Mouse (Mus musculus): Measurements from ENCODE around the gene Arsb. TPM values are rescaled to one million over a fixed set of nuclear protein-coding genes. Genes with fewer than 3 reads are reported as not detected.

The Arsb gene
- total RNA-seq, 2 experiments from 2014 or later = 3.4 to 3.5 TPM

GRCm38 (mm10) chr13:93912326-93912915 lies 141.0 kb downstream of the Arsb start:
- DNase-seq = no peak
- intact Hi-C loops (cut with DNase I) = no loop called here

GRCm38 (mm10) chr13:93914206-93914605 lies 142.8 kb downstream of the Arsb start:
- no peak for DNase-seq
- intact Hi-C loops (cut with DNase I) = no loop called here

DNA sequence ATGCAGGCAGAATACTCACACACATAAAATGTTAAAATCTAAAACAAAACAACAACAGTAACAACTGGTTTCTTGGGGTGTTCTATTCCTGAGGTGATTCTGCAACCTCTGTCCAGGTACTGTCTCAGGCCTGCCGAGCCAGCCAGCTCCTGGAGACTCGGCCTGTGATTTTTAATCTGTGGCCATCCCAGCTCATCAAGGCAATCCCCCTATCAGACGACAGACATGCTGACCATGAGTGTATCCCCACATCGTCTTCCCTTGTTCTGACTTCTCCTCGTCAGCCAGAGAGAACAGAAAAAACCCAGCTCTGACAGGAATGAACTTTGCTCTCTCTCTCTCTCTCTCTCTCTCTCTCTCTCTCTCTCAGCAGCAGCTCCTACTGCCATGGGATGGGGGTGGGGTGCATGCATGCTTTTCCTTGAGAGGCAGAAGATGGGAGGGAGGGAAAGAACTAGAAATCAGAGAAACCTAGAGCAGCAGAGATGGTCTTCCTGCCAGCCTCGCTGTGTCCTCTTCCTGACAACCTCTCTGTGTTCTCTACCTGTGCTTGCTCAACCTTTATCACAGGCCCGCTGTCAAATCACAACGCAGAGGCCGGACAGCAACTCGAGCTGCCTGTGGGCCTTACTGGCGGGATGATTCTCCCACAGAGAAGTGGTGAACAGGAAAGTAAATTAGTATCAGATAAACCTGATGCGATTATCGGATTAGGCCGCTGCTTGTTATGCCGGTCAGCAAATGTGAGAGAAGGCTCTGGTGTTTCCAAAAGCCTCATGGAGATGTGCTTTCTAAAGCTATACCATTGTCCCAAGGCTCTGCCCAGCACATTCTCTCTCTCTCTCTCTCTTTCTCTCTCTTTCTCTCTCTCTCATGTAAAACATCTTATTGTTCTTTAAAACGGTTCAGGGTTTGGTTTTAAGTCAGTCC lies 144.5 kb downstream of the Arsb start:
- intact Hi-C loops (cut with DNase I) = no loop called here
- DNase-seq = no peak

- intact Hi-C loops (cut with DNase I) = no loop called here
- no peak for DNase-seq
These were observed 148.1 kb downstream of the Arsb start for GRCm38 (mm10) chr13:93919536-93919935.

DNA sequence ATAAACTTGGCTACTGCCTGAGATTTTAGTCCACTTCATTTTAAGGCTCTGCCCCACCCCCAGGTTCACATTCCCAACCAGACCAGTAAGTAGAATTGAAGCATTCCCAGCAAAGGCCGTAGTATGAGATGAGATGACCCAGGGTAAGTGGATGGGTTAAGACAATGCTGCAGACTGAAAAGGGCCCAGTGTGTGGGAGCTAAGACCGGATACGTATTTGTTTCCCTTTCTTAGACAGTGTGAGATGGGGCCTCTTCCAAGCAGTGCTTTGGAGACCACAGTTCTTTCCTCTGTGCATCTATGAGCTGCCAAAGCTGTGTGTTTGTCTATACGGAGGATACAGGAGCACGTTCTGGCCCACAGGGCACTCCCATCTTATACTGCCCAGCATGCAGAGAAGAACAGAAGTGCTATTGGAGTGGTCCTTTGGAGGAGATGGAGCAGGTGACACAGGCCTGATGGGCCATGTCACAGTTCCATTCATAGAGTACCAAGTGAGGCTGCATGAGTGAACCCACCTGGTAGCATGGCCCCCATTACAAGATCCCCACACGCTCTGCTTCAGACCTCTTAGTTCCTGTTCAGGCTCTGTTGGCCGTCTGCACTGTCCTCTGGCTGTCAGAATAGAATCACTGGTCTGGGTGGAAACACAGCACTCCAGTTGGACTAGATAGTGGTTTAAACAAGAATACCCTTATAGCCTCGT lies 148.8 kb downstream of the Arsb start:
- no peak for DNase-seq
- intact Hi-C loops (cut with DNase I) = no loop called here

DNA sequence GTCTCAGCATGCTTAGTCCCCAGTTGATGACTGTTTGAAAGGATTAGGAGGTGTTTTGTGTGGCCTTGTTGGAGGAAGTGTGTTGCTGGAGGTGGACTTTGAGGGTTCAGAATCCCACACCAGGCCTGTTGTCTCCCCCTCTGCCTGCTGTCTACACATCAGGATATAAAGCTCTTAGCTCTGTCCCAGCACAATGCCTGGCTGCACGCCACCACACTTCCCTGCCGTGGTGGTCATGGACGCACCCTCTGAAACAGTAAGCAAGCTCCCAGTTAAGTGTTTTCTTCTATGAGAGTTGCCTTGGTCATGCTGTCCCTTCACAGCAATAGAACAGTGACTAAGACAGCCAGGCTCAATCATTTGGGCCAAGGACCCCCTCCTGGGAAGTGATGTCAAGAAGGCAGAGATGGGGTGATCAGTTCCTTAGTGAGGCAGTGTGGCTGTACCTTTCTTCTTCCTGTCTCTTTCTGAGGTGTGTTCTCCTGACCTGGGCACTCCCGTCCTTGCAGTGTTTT lies 149.4 kb downstream of the Arsb start:
- intact Hi-C loops (cut with DNase I) = no loop called here
- no peak for DNase-seq

DNA sequence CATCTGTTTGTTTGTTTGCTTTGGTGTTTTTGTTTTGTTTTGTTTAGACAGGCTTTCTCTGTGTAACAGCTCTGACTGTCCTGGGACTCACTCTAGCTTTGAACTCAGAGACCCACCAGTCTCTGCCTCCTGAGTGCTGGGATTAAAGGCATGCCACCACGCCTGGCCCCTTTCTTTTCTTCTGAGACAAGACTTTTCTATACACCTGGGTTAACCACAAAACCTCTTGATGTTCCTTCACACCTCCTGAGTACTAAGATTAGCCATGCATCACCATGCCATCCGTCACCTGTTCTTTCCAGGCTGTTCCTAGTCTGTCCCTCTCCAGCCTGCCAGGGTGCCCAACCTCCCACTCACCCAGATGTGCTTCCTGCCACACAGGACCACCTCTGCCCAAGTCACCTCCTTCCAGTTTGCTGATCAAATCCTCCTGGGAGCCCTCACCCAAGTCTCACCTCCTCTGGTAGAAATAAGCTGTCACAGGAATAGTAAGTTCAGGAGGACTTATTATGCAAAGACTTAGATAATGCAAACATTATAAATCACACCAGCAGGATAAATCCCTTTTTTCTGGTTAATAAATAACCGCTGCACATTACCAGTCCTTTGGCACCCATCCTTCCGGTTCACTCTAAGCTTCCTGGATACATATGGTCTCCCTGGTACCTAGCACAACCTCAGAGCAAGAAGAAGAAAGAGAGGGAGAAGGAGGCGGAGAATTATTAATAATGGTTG lies 150.6 kb downstream of the Arsb start:
- intact Hi-C loops (cut with DNase I) = no loop called here

DNA sequence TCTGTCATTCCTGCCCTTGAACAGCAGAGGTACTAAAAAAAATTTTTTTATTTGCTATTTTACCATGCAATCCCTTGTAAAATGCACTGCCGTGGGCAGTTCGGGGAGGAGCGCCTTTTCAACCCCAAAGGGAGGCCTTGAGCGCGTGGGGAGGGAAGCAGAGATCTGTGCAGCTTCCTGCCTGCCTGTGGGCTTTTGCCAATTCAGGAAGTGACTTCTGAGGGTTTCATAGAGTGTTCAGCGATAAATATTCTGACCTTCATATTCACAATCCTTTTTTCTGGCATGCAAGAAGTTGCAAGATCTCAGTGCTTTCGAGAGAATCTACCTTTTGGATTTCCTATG lies 151.1 kb downstream of the Arsb start:
- no peak for DNase-seq

More for the DNA sequence above, 150.6 kb downstream of the Arsb start:
- DNase-seq = no peak

DNA sequence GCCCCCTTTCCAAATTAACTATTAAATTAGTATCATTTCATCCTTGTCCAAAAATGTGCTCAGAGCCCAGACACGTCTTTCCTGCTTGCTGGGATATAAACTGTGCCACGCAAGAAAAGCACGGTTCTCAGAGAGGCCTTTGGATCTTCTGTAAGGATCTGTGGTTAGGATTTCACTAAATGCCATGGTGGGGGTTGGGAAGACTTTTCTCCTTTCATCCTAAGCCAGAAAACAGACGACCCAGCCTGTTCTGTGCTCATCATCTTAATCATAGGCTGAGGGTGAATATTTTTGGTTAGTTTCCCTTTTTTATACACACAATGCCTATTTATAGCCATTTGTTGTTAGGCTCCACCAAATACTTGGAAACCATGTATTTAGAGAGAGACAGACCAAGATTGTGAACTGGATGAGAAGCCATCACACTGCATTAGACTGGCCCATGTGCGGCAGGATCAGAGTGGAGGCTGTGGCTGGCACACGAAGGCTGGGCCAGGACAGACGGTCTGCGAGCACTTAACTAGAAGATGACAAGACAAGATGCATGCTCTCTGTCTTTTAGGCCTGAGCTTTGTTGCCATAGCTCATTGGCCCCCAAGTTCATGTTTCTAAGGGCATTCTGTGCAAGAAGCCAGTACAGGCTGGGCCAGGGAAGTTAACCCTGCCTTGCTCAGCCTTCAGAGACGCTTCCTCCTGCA lies 153.5 kb downstream of the Arsb start:
- intact Hi-C loops (cut with DNase I) = no loop called here
- no peak for DNase-seq

More for the DNA sequence above, 151.1 kb downstream of the Arsb start:
- intact Hi-C loops (cut with DNase I) = no loop called here

- intact Hi-C loops (cut with DNase I) = no loop called here
- DNase-seq = no peak
These were observed 159.3 kb downstream of the Arsb start for GRCm38 (mm10) chr13:93930561-93931340.

DNA sequence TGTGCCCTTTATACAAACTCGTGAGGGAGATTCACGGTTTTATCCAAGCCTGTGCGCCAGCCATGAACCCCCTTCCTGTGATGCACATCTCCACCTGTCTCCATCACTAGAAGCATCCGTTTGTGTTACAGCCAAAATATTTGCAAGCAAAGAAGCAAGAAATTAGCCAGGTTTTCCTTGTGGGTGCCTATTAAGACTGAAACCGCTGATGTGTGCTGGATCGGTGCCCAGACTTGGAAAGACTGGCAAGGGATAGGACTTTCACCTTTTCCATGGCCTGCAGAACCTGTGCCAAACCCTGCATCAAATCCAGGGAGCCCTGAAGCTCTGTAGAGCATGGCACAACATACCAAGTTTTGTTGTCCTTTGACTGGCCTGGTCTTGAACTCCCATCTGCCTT lies 165.0 kb downstream of the Arsb start:
- DNase-seq = no peak
- intact Hi-C loops (cut with DNase I) = no loop called here

GRCm38 (mm10) chr13:93938118-93938517 lies 166.7 kb downstream of the Arsb start:
- intact Hi-C loops (cut with DNase I) = no loop called here
- DNase-seq = no peak

- DNase-seq = peak in 1 of 2 experiments; percentile 33
- intact Hi-C loops (cut with DNase I) = no loop called here
These were observed 168.1 kb downstream of the Arsb start for GRCm38 (mm10) chr13:93939363-93940127.

- DNase-seq = peak in 1 of 2 experiments; percentile 18
These were observed 169.5 kb downstream of the Arsb start for GRCm38 (mm10) chr13:93940742-93941531.

DNA sequence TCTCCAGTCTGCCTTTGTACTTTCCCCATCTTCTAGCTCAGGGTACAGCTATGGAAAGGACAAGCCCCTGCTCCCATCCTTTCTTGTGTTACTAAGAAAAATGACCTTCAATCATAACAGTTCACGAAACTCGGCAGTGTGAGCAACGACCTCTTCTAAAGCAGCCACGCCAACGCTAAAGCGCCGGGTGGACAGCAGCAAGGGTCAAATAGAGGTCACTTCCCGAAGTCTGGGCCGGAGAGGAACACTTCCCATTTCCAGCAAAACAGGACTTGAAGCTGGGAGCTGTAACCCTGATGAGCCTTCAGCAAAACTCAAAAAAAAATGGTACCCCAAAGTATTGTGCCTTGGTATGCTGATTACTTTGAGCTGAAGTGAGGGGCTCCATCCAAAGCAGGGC lies 179.6 kb downstream of the Arsb start:
- intact Hi-C loops (cut with DNase I) = no loop called here
- DNase-seq = no peak

More at GRCm38 (mm10) chr13:93940742-93941531, 169.5 kb downstream of the Arsb start:
- intact Hi-C loops (cut with DNase I) = no loop called here

DNA sequence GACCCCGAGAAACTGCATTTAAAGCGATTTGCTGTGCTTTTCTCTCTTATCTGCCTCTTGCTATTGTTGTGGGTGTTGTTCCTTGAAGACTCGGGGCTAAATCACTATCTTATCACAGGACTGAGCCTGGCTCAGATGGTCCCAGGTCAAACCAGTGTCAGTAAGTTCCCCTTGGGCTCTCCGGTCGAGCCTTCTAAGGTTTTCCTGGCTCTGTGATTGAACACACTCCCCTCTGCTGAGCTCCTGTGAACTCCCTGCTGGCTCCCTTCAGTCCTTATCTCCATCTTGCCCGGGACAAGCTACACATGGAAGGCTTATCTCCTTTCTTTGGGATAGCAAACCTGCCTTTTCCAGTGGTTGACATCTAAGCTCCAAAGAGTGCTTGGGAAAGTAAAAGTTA lies 180.1 kb downstream of the Arsb start:
- DNase-seq = no peak
- intact Hi-C loops (cut with DNase I) = no loop called here

DNA sequence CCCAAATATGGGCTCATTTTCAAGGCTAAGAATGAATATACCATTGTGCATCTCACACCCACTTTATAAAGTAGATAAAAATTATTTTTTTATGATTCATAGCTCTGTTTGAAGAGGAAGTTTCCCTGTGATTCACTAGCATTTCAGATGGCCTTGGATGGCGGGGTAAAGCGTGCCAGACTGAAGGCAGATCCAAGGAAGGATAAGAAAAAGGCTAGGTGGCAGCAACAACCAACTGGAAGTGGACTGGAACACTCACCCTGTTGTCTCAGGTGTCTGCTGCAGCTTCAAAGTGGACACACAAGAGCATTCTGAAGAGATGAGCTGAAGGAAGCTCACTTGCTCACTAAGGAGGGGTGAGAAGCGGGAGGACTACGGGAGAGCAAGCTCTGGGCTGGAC lies 181.0 kb downstream of the Arsb start:
- DNase-seq = no peak
- intact Hi-C loops (cut with DNase I) = no loop called here

DNA sequence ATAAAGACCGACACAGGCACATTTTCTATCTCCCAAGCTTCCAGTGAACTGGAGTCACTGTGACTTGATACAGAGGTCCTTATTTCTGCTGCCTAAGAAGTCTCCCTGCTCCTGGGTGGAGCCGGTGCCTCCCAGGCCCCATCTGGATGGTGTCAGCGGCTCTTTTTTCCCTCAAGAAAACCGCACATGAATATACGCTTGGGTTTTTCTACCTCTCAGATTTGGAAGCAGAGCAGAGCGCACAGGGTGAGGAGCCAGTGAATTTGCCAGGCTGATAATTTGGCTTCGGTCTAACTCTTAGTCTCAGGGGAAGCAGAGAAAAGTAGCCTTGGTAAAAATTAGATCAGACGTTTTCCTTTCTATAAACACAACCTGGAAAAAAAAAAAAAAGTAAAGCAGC lies 186.5 kb downstream of the Arsb start:
- DNase-seq = no peak
- intact Hi-C loops (cut with DNase I) = no loop called here

Data from gastrocnemius, postnatal 36 days (tissue).